Mouse (Mus musculus): ENCODE results near the gene Fndc9. TPM values are rescaled to one million over a fixed set of nuclear protein-coding genes. Genes with fewer than 3 reads are reported as not detected.

Gene Fndc9
- polyA plus RNA-seq (2016; fragmentation: Nextera tagmentation; extraction: Ambion mirVana): 0.09 and 0.10 TPM in 2 replicates

- H3K4me3 ChIP-seq: no peak within 1 kb of the TSS
- WGBS: 74% methylated on average over 11 of the region's 11 CpGs
Observed at GRCm38 (mm10) chr11:46235334-46235733, at the start of gene Fndc9. Gene Fndc9, plus strand, starts transcription at chr11:46235531.

GRCm38 (mm10) chr11:46188283-46188682 is 47.0 kb upstream of the Fndc9 start:
- Histone ChIP-seq H3K27me3 (replicated peaks) (no peaks in the 10 kb centered on the region), H3K9me3 (replicated peaks) (no peaks in the 10 kb centered on the region), H3K27ac (ENCODE audit: poor library complexity, severe bottlenecking) (no peak overlapping the region), H3K36me3 (no peaks in the 10 kb centered on the region), H3K4me1 (replicated peaks) (peaks cover 4% of the 10 kb centered on the region; the same call in 1 of the 2 replicates), H3K4me3 (no peak overlapping the region), H3K9ac (no peak overlapping the region), H3K4me2 (no peak overlapping the region)
- 75% methylated on average over 2 of the region's 2 CpGs for WGBS
- no peak for ATAC-seq (ENCODE audit: insufficient number of reproducible peaks, low FRiP score)

More at GRCm38 (mm10) chr11:46235334-46235733, at the start of gene Fndc9:
- no peaks in the 10 kb centered on the region for H3K27me3 ChIP-seq (replicated peaks)
- no peak within 1 kb of the TSS for H3K9ac ChIP-seq
- no peak for ATAC-seq (ENCODE audit: insufficient number of reproducible peaks, low FRiP score)
- H3K36me3 ChIP-seq: peaks cover 3% of the 10 kb centered on the region; the same call in 1 of the 2 replicates
- no peak within 1 kb of the TSS for H3K4me2 ChIP-seq
- no peak within 1 kb of the TSS for H3K27ac ChIP-seq (ENCODE audit: poor library complexity, severe bottlenecking)
- H3K4me1 ChIP-seq (replicated peaks): peaks cover 7% of the 10 kb centered on the region; the same call in 1 of the 2 replicates
- H3K9me3 ChIP-seq (replicated peaks): no peaks in the 10 kb centered on the region

GRCm38 (mm10) chr11:46194175-46194574 is 41.2 kb upstream of the Fndc9 start:
- Histone ChIP-seq H3K27me3 (replicated peaks) (no peaks in the 10 kb centered on the region), H3K36me3 (peaks cover 3% of the 10 kb centered on the region), H3K9ac (no peak overlapping the region), H3K27ac (ENCODE audit: poor library complexity, severe bottlenecking) (no peak overlapping the region), H3K9me3 (replicated peaks) (no peaks in the 10 kb centered on the region), H3K4me1 (replicated peaks) (peaks cover 21% of the 10 kb centered on the region), H3K4me2 (no peak overlapping the region), H3K4me3 (no peak overlapping the region)
- 66% methylated on average over 4 of the region's 4 CpGs for WGBS
- no peak for ATAC-seq (ENCODE audit: insufficient number of reproducible peaks, low FRiP score)

- Histone ChIP-seq H3K4me2 (no peak overlapping the region), H3K9me3 (replicated peaks) (no peaks in the 10 kb centered on the region), H3K36me3 (peaks cover 3% of the 10 kb centered on the region), H3K4me1 (replicated peaks) (peaks cover 61% of the 10 kb centered on the region), H3K27me3 (replicated peaks) (no peaks in the 10 kb centered on the region), H3K9ac (no peak overlapping the region), H3K4me3 (no peak overlapping the region), H3K27ac (ENCODE audit: poor library complexity, severe bottlenecking) (peak overlapping the region; percentile 91)
- ATAC-seq (ENCODE audit: insufficient number of reproducible peaks, low FRiP score): no peak
- WGBS: 80% methylated on average over 11 of the region's 11 CpGs
Observed at GRCm38 (mm10) chr11:46200664-46201063, 34.7 kb upstream of the Fndc9 start.

GRCm38 (mm10) chr11:46201636-46202546 is 33.4 kb upstream of the Fndc9 start:
- peak overlapping the region; percentile 58 for H3K4me2 ChIP-seq
- peak; percentile 49 for ATAC-seq (ENCODE audit: insufficient number of reproducible peaks, low FRiP score)

GRCm38 (mm10) chr11:46202547-46202887 is 32.8 kb upstream of the Fndc9 start:
- ATAC-seq (ENCODE audit: insufficient number of reproducible peaks, low FRiP score): peak; percentile 26; the same call in 1 of the 2 replicates
- Histone ChIP-seq H3K27ac (ENCODE audit: poor library complexity, severe bottlenecking) (peak overlapping the region; percentile 91), H3K9me3 (replicated peaks) (no peaks in the 10 kb centered on the region), H3K27me3 (replicated peaks) (no peaks in the 10 kb centered on the region), H3K4me2 (peak overlapping the region; percentile 58), H3K36me3 (peaks cover 3% of the 10 kb centered on the region; the same call in 1 of the 2 replicates), H3K4me1 (replicated peaks) (peaks cover 64% of the 10 kb centered on the region), H3K9ac (peak overlapping the region; percentile 4; the same call in 1 of the 2 replicates), H3K4me3 (0 out of 2 replicates have a peak overlapping the region, but pooled peaks have one; percentile 1)
- 5% methylated on average over 10 of the region's 10 CpGs for WGBS

More at GRCm38 (mm10) chr11:46201636-46202546, 33.4 kb upstream of the Fndc9 start:
- Histone ChIP-seq H3K9me3 (replicated peaks) (no peaks in the 10 kb centered on the region), H3K4me3 (0 out of 2 replicates have a peak overlapping the region, but pooled peaks have one; percentile 1), H3K4me1 (replicated peaks) (peaks cover 64% of the 10 kb centered on the region), H3K27ac (ENCODE audit: poor library complexity, severe bottlenecking) (peak overlapping the region; percentile 91), H3K9ac (peak overlapping the region; percentile 4; the same call in 1 of the 2 replicates), H3K27me3 (replicated peaks) (no peaks in the 10 kb centered on the region), H3K36me3 (peaks cover 3% of the 10 kb centered on the region; the same call in 1 of the 2 replicates)
- WGBS: 37% methylated on average over 20 of the region's 20 CpGs

GRCm38 (mm10) chr11:46204841-46205240 is 30.5 kb upstream of the Fndc9 start:
- Histone ChIP-seq H3K4me1 (replicated peaks) (peaks cover 55% of the 10 kb centered on the region), H3K4me3 (no peak overlapping the region), H3K36me3 (no peaks in the 10 kb centered on the region), H3K27ac (ENCODE audit: poor library complexity, severe bottlenecking) (peak overlapping the region; percentile 59; the same call in 1 of the 2 replicates), H3K27me3 (replicated peaks) (no peaks in the 10 kb centered on the region), H3K9ac (no peak overlapping the region), H3K4me2 (no peak overlapping the region), H3K9me3 (replicated peaks) (no peaks in the 10 kb centered on the region)
- WGBS: 87% methylated on average over 9 of the region's 9 CpGs
- ATAC-seq (ENCODE audit: insufficient number of reproducible peaks, low FRiP score): no peak

- H3K27me3 ChIP-seq (replicated peaks): no peaks in the 10 kb centered on the region
- no peaks in the 10 kb centered on the region for H3K36me3 ChIP-seq
- no peak overlapping the region for H3K4me3 ChIP-seq
- 0 out of 2 replicates have a peak, but pooled peaks have one; percentile 24 for ATAC-seq (ENCODE audit: insufficient number of reproducible peaks, low FRiP score)
- peak overlapping the region; percentile 59 for H3K27ac ChIP-seq (ENCODE audit: poor library complexity, severe bottlenecking)
- H3K9ac ChIP-seq: no peak overlapping the region
- WGBS: 18% methylated on average over 17 of the region's 17 CpGs
- H3K9me3 ChIP-seq (replicated peaks): no peaks in the 10 kb centered on the region
- H3K4me2 ChIP-seq: no peak overlapping the region; the same call in 1 of the 2 replicates
- peaks cover 58% of the 10 kb centered on the region for H3K4me1 ChIP-seq (replicated peaks)
Observed at GRCm38 (mm10) chr11:46205639-46206409, 29.5 kb upstream of the Fndc9 start.

- no peak for ATAC-seq (ENCODE audit: insufficient number of reproducible peaks, low FRiP score)
- H3K36me3 ChIP-seq: no peaks in the 10 kb centered on the region
- H3K27me3 ChIP-seq (replicated peaks): no peaks in the 10 kb centered on the region
- peaks cover 69% of the 10 kb centered on the region for H3K4me1 ChIP-seq (replicated peaks)
- H3K4me2 ChIP-seq: no peak overlapping the region
- H3K27ac ChIP-seq (ENCODE audit: poor library complexity, severe bottlenecking): peak overlapping the region; percentile 16; the same call in 1 of the 2 replicates
- no peak overlapping the region for H3K4me3 ChIP-seq
- H3K9ac ChIP-seq: no peak overlapping the region
- no peaks in the 10 kb centered on the region for H3K9me3 ChIP-seq (replicated peaks)
- 40% methylated on average over 2 of the region's 2 CpGs for WGBS
Observed at GRCm38 (mm10) chr11:46209884-46210283, 25.4 kb upstream of the Fndc9 start.

- no peaks in the 10 kb centered on the region for H3K27me3 ChIP-seq (replicated peaks)
- 20% methylated on average over 3 of the region's 3 CpGs for WGBS
- peaks cover 62% of the 10 kb centered on the region for H3K4me1 ChIP-seq (replicated peaks)
- H3K4me3 ChIP-seq: no peak overlapping the region
- ATAC-seq (ENCODE audit: insufficient number of reproducible peaks, low FRiP score): no peak
- no peaks in the 10 kb centered on the region for H3K36me3 ChIP-seq
- peak overlapping the region; percentile 84 for H3K27ac ChIP-seq (ENCODE audit: poor library complexity, severe bottlenecking)
- peak overlapping the region; percentile 25; the same call in 1 of the 2 replicates for H3K9ac ChIP-seq
- no peaks in the 10 kb centered on the region for H3K9me3 ChIP-seq (replicated peaks)
- no peak overlapping the region for H3K4me2 ChIP-seq
Observed at GRCm38 (mm10) chr11:46211858-46212257, 23.5 kb upstream of the Fndc9 start.
